Mouse (Mus musculus): ENCODE measurements around the gene U2af2.

The U2af2 gene

DNA sequence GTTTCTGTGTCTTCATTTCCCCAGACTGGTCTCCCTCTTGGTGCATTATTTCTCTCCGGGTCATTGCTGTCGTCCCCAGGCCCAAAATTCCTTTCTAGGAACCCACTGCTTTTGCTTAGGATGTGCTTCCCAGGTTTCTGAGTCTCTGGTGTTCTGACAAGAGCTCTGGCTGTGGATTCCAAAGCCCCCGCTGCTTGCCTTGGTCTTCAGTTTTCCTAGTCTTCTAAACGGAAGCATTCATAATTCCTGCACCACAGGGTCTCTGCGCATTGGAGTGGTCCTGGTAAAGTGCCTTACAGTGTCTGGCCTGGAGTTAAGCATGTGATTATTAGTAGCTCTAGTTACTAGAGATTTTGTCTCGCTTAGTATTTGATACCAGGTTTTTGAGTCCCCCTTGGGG lies 18.9 kb downstream of the U2af2 start:
- no peak for TF ChIP-seq GATA4 (IDR thresholded peaks at IDR 0.05; ENCODE audit: insufficient replicate concordance, low read length)

DNA sequence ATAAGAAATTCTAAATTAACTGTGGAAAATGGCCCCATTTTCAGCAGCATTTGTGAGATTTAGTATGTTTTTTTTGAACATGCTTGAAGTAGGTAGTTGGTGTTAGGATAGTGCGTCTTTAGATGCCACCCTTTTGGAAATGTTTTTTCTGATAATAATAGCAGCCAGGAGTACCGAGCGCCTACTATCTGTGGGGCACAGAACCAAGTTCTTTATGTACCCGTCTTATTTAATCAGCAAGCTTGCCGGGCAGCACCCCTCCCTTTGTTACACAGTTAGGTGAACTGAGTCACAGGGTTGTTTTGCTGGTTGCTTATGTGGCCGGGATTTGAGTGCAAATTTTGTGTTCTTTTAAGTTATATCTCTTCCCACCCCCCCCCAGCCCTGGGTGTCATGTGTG lies 19.3 kb downstream of the U2af2 start:
- TF ChIP-seq GATA4 (IDR thresholded peaks at IDR 0.05; ENCODE audit: insufficient replicate concordance, low read length) = no peak

DNA sequence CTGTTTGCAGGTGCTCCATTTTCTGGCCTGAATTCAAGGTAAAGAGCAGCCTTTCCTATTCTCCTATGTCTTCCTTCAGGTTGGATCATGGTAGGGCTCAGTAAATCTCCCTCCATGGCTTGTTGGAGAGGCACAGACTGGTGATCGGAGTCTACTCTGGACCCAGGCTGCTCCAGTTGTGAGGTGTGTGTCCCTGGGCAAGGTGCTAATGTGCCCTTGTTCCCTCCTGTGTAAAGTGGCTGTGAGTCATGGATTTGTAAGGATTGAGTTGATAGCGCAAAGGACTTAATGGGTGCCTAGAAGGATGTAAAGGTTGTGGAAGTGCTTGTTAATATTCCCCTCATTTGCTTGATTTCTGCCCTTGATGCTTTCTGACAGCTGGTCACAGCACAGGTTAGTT lies 20.0 kb downstream of the U2af2 start:
- no peak for TF ChIP-seq GATA4 (IDR thresholded peaks at IDR 0.05; ENCODE audit: insufficient replicate concordance, low read length)

DNA sequence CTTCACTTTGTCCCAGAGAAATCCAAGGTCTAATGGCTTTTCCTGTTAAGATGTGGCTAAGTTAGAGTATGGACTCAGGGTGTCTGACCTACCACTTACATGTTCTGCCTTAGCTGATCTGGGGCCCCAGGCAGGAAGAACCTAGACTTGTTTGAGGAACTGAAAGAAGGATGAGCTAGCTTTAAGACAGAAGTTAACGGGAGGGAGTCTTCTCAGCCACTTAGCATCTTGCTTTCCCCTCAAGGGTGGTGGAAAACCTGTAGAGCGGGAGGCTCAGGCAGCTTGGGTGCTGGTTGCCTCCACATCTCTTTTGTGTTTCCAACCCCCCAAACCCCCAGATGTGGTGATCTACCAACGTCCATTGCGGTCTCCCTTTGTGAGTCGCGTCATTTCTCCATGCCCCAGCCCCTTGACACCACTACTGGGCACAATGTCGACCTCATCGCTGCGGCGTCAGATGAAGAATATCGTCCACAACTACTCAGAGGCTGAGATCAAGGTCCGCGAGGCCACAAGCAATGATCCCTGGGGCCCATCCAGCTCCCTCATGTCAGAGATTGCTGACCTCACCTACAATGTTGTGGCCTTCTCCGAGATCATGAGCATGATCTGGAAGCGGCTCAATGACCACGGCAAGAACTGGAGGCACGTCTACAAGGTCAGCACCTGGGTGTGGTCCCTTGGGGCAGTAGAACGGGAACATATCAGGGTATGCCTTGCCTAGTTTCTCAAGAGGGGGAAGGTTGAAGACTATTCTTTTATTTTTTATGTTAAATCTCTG lies 21.6 kb downstream of the U2af2 start:
- TF ChIP-seq GATA4 (IDR thresholded peaks at IDR 0.05; ENCODE audit: insufficient replicate concordance, low read length) = no peak

DNA sequence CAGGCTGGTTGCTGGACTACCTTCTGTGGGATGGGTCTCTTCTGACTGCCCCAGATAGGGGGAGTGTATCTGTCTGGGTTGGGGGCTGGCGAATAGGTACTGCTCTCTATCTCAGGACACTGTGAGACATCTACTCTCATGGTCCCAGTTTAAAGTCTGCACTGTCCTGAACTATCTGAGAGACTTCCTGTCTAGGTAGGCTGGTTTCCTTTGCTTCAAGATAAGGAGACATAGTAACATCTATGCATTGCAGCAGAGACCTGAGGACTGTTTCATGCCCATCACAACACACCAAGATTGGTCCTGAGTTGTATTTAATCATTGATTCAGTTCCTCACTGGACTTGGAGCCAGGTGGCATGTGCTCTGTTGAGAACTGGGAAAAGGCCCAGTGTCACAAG lies 23.6 kb downstream of the U2af2 start:
- TF ChIP-seq GATA4 (IDR thresholded peaks at IDR 0.05; ENCODE audit: insufficient replicate concordance, low read length) = no peak

DNA sequence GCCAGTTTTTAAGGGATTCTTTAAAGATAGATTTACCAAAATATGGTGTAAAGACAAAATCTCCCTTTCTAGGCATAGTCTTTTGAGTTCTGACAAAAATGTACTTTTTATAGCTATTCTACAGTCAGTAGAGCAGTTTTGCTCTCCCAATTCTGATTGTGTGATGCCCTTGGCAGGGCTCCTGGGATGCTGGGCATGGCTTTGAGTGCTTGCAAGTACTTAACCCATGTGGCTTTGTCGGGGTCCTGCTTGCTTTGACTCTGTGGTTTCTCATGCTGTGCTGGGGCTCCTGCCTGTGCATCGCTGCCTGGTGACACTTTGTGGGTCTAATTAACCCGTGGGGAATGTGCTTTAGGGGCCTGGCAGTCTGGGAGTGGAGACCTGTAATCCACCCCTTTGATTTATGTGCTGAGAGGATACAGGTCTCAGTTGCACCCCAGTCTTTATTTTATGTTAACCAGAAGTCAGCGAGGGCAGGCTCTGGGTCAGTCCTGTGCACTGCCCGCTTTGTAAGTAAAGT lies 25.0 kb downstream of the U2af2 start:
- no peak for TF ChIP-seq GATA4 (IDR thresholded peaks at IDR 0.05; ENCODE audit: insufficient replicate concordance, low read length)

DNA sequence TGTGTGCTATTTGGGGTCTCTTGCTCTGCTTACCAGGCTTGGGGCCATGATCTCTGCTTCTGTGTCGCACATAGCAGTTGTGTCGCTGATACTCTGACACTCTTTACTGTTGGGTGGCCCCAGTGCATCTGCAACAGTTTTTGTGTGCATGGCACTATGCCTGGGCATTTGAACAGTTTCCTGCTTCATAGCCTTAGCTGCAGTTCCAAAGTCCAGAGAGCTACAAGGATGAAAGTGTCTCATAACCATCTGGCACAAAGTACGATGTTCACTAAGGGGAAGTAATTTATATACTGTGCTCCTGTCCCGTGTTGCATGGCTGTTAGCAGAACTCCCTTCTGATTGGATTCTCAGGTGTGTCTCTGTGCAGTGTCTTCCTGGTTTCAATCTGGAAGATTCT lies 25.9 kb downstream of the U2af2 start:
- no peak for TF ChIP-seq GATA4 (IDR thresholded peaks at IDR 0.05; ENCODE audit: insufficient replicate concordance, low read length)

DNA sequence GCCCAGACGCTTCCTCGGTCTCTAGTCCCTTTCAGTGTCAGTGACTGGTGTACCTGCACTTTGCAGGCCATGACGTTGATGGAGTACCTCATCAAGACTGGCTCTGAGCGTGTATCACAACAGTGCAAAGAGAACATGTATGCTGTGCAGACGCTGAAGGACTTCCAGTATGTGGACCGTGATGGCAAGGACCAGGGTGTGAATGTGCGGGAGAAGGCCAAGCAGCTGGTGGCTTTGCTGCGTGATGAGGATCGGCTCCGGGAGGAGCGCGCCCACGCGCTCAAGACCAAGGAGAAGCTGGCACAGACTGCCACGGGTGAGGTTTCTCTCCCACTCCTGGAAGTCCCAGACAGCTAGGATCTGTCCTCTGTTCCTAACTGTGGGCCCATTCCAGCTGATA lies 27.9 kb downstream of the U2af2 start:
- TF ChIP-seq GATA4 (IDR thresholded peaks at IDR 0.05; ENCODE audit: insufficient replicate concordance, low read length) = no peak

DNA sequence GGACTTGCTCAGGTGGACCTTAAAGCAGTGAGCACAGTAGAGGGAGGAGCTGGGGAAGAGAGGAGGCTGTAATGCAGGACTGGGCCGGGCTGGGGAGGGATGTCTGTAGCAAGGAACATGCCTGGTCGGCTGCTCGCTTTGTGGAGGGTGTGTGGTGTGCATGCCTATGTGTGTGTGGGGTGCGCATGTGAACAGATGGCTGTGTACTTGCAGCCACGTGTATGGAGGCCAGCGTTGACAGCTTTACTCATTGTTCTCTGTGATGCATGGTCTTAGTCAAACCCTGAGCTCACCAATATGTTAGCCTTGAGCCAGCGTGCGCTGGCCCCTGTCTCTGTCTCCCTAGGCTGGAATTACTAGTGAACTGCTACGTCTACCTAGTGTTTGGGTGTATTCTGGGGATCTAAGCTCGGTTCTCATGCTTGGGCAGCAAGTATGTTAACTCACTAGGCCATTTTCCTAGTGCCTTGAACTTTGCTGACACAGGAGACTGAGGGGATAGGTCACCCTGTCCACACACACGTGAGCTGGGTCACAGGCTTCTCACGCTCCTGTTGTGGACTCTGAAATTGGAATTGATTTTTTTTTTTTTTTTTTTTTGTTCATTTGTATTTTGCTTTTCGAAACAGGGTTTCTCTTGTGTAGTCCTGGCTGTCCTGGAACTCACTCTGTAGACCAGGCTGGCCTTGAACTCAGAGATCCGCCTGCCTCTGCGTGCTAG lies 29.2 kb downstream of the U2af2 start:
- no peak for TF ChIP-seq GATA4 (IDR thresholded peaks at IDR 0.05; ENCODE audit: insufficient replicate concordance, low read length)

DNA sequence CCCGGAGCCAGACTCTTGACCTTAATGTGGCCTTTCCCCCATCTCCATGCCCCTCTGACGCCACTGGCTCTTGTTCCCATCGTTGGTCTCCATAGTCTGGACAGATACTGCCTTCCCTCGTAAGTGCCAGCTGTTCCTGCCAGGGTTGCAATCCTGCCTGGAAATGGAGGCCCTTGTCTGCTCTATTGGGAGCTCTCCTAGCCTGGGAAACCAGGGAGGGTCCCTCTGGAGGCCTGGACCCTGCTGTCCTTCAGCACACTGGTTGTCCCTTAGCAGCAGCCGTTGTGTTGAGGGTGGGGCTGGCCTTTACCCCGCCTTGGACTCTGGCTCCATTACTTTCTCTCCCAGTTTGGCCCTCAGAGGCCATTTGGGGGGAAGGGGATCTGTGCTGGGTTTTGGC lies 30.4 kb downstream of the U2af2 start:
- no peak for TF ChIP-seq GATA4 (IDR thresholded peaks at IDR 0.05; ENCODE audit: insufficient replicate concordance, low read length)

DNA sequence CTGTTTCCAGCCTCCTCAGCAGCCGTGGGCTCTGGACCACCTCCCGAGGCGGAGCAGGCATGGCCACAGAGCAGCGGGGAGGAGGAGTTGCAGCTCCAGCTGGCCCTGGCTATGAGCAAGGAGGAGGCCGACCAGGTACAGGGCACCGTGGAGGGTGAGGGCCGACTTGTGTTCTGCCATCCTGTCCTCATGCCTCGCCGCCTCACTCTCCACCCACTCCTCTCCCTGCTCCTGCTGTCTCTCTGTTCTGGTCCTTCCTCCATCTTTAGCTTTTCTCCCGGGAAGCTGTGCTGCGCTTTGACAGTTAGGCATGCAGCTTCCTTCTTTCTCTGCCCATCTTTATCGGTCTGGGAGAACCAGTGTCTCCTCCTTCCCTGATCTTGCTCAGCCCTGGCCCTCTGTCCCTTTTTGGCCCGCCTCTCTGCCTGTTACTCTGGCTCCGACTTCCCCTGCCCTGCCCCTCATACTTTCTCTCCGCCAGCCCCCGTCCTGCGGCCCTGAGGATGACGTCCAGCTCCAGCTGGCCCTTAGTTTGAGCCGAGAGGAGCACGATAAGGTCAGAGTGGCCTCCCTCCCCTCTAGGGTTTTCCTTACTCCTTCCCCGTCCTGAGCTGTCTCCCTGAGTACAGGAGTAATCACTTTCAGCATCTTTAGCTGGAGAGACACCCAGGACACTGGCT lies 31.0 kb downstream of the U2af2 start:
- no peak for TF ChIP-seq GATA4 (IDR thresholded peaks at IDR 0.05; ENCODE audit: insufficient replicate concordance, low read length)

DNA sequence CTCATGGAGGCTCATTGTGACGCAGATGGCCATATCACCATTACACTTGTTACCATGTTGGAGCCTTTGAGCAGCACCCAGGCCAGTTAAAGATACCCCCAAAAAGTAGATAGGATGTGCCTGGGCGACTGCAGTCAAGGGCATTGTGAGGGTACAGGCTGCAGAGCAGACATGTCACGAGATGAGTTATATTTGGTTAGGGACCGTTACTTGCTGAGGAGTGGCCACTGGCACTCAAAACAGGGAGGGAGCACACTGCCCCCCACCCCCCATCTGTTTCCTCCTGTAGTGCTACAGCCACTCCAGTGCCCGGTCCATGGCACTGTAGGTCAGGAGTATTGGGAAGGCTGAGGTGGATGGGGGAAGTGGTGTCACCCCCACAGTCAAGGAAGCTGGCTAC lies 36.8 kb downstream of the U2af2 start:
- TF ChIP-seq GATA4 (IDR thresholded peaks at IDR 0.05; ENCODE audit: insufficient replicate concordance, low read length) = no peak

DNA sequence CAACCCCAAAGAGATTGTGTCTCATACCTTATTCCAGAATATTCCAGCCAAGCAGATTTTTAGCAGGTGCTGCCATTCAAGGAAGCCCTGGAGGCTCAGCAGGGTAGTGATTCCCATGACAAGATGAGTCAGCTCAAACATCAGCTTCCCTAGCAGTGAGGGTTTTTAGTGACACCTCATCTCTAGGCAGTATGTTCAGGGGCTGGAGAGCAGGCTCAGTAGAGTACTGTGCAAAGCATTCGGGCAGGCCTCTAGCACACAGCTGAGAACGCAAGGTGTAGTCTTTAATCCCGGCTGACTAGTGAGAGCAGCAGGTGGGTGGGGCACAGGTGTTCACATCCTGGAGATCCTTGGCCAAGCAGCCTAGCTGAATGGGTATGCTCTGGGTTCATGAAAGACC lies 37.9 kb downstream of the U2af2 start:
- TF ChIP-seq GATA4 (IDR thresholded peaks at IDR 0.05; ENCODE audit: insufficient replicate concordance, low read length) = no peak

DNA sequence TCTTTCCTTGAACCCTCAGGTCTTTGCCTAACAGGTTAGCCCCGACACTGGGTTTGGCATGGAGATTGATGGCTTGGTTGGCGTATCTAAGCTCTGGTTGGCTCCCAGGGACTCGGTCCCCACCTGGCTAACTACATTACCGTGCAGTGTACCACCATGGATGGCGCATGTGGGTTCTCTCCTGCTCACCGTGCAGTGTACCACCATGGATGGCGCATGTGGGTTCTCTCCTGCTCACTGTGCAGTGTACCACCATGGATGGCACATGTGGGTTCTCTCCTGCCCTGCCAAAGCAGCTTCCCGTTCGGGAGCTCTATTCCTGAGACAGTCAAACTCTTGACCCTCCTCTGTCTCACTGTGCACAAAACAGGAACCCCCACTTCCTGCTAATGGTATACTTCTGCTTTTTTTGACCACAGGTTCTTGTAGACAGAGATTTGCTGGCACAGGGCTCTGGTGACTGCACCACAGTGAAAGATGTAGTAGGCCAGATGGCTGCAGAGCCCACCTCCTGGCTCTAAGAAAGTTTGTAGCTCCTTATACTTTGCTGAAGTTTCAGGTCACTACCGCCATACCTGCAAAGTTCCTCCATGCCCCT lies 39.2 kb downstream of the U2af2 start:
- no peak for TF ChIP-seq GATA4 (IDR thresholded peaks at IDR 0.05; ENCODE audit: insufficient replicate concordance, low read length)

DNA sequence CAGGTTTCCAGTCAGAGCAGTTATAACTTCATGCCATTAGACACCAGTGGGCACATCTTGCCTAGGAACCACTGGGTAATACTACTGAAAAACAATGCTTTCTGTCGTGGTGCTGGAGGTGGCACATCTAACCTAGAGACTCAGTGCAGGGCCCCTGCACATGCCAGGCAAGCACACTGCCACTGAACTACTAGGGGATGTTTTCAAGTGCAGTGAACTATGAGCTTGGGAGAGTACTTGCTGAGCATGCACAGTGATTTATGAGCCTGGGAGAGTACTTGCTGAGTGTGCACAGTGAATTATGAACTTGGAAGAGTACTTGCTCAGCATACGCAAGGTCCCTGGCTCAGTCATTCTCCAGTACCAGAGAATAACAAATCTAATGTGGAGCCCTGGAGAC lies 40.6 kb downstream of the U2af2 start:
- no peak for TF ChIP-seq GATA4 (IDR thresholded peaks at IDR 0.05; ENCODE audit: insufficient replicate concordance, low read length)

Data from liver, adult (tissue).